Mouse (Mus musculus): ENCODE measurements at regions not wholly inside any gene's neighbourhood (a gene's known extent, or its start where the extent isn't known, plus 50 kb on each side); places are given as distances from the start of the nearest gene placed in this dataset.

DNA sequence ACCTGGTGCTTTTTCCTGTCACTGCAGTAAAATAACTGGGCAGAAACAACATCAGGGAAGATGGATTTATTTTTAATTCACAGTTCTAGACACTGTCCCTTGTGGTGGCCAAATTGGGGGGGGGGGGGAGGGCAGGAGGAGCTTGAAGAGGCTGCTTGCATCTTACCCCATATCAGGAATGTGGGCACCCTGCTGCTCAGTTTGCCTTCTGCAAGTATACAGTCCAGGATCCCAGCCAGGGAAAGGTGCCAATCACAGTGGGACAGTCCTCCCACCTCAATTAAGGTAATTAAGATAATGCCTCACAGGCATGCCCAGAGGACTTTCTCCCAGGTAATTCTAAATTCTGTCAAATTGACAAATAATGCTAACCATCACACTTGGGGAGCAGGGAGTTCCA lies 179.2 kb upstream of the Zmiz1 start:
- ATAC-seq (replicated peaks; ENCODE audit: low FRiP score, low read depth) (no peak), DNase-seq (ENCODE audit: low spot score) (no peak)
- Histone ChIP-seq H3K9ac (ENCODE audit: low read depth, low read length) (no peak overlapping the region), H3K4me1 (replicated peaks; ENCODE audit: insufficient read depth, low read length) (no peaks in the 10 kb centered on the region), H3K36me3 (ENCODE audit: insufficient read depth, low read length) (no peaks in the 10 kb centered on the region), H3K27ac (no peak overlapping the region), H3K4me2 (ENCODE audit: low read length) (no peak overlapping the region), H3K9me3 (replicated peaks; ENCODE audit: low read length) (no peaks in the 10 kb centered on the region), H3K27me3 (ENCODE audit: insufficient read depth, low read length) (no peaks in the 10 kb centered on the region), H3K4me3 (replicated peaks; ENCODE audit: low read depth, low read length) (no peak overlapping the region)
- TF ChIP-seq CTCF (IDR thresholded peaks at IDR 0.05; ENCODE audit: low read depth): no peak

DNA sequence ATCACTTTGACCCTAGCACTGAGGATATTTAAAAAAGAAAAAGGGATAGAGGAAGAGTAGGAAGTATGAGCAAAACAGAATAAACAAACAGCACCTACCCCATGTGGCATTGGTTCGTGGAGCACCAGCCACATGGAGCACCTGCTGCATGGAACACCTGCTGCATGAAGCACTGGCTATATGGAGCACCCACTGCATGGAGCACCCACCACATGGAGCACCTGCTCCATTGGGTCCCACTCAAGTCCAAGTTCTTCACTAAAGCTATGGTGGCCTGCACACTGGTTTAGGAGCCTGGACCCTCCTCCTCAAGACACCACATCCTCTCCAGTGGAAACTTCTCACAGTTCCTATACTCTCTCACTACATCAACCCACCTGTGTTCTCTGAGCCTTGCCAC lies 166.4 kb upstream of the Zmiz1 start:
- H3K9ac ChIP-seq (ENCODE audit: low read depth, low read length): no peak overlapping the region
- no peaks in the 10 kb centered on the region for H3K9me3 ChIP-seq (replicated peaks; ENCODE audit: low read length)
- TF ChIP-seq CTCF (IDR thresholded peaks at IDR 0.05; ENCODE audit: low read depth): no peak
- ATAC-seq (replicated peaks; ENCODE audit: low FRiP score, low read depth) (no peak), DNase-seq (ENCODE audit: low spot score) (no peak)
- H3K4me1 ChIP-seq (replicated peaks; ENCODE audit: insufficient read depth, low read length): no peaks in the 10 kb centered on the region
- H3K36me3 ChIP-seq (ENCODE audit: insufficient read depth, low read length): no peaks in the 10 kb centered on the region
- H3K27me3 ChIP-seq (ENCODE audit: insufficient read depth, low read length): no peaks in the 10 kb centered on the region
- WGBS: 77% methylated on average over 1 of the region's 1 CpGs
- no peak overlapping the region for H3K27ac ChIP-seq
- no peak overlapping the region for H3K4me2 ChIP-seq (ENCODE audit: low read length)
- no peak overlapping the region for H3K4me3 ChIP-seq (replicated peaks; ENCODE audit: low read depth, low read length)

DNA sequence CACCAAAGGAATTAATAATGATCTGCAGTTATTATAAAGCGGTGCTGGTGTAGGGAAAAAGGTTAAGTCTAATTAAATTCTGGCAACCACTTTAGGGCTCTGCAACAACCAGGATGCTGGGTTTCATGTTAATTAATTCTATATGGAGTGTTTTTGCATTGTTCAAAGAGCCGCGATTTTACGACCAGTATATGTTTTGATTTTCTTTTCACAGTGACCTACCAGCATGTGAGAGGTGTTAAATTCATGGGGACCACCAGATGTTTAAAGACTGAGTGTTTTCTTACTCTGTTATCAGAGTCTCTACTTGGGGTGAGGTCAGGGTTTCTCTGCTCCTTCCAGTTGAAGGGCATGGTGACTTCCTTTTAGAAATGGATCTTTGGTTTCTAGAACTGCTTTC lies 164.8 kb upstream of the Zmiz1 start:
- no peak overlapping the region for H3K4me2 ChIP-seq (ENCODE audit: low read length)
- H3K4me3 ChIP-seq (replicated peaks; ENCODE audit: low read depth, low read length): no peak overlapping the region
- H3K9me3 ChIP-seq (replicated peaks; ENCODE audit: low read length): no peaks in the 10 kb centered on the region
- DNase-seq (ENCODE audit: low spot score) (no peak), ATAC-seq (replicated peaks; ENCODE audit: low FRiP score, low read depth) (no peak)
- WGBS: 33% methylated on average over 4 of the region's 4 CpGs
- H3K9ac ChIP-seq (ENCODE audit: low read depth, low read length): no peak overlapping the region
- H3K4me1 ChIP-seq (replicated peaks; ENCODE audit: insufficient read depth, low read length): no peaks in the 10 kb centered on the region
- no peak overlapping the region for H3K27ac ChIP-seq
- TF ChIP-seq CTCF (IDR thresholded peaks at IDR 0.05; ENCODE audit: low read depth): no peak
- no peaks in the 10 kb centered on the region for H3K27me3 ChIP-seq (ENCODE audit: insufficient read depth, low read length)
- no peaks in the 10 kb centered on the region for H3K36me3 ChIP-seq (ENCODE audit: insufficient read depth, low read length)

DNA sequence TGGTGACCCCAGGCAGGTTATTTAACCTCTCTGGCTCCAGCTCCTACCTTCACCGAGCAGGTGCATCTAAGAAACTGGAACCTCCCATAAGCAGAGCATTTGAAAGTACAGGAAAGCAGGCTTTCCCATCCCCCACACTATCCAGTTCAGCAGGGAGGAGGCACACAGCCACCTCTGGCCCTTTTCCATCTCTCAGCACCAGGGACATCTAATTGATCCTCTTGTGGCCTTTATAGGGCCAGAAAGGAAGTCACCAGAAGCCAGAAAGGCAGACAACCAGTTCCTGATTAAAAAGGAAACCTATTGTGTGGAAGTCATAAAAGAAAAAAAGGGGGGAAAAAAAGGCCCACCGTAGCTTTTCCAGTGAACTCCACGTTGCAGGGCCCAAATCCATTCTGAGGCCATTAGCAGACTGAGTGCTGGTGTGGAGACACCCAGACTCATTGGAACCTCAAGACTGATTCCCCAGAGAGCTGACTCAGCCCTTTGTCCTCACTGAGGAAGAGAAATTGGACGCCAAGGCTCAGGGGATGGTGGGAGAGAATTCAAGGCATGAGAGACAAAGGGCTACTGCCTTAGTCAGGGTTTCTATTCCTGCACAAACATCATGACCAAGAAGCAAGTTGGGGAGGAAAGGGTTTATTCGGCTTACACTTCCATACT lies 163.2 kb upstream of the Zmiz1 start:
- Histone ChIP-seq H3K9me3 (replicated peaks; ENCODE audit: low read length) (no peaks in the 10 kb centered on the region), H3K36me3 (ENCODE audit: insufficient read depth, low read length) (no peaks in the 10 kb centered on the region), H3K27ac (no peak overlapping the region), H3K4me2 (ENCODE audit: low read length) (no peak overlapping the region), H3K4me3 (replicated peaks; ENCODE audit: low read depth, low read length) (no peak overlapping the region), H3K4me1 (replicated peaks; ENCODE audit: insufficient read depth, low read length) (no peaks in the 10 kb centered on the region), H3K27me3 (ENCODE audit: insufficient read depth, low read length) (no peaks in the 10 kb centered on the region), H3K9ac (ENCODE audit: low read depth, low read length) (no peak overlapping the region)
- no peak for TF ChIP-seq CTCF (IDR thresholded peaks at IDR 0.05; ENCODE audit: low read depth)
- ATAC-seq (replicated peaks; ENCODE audit: low FRiP score, low read depth) (no peak), DNase-seq (ENCODE audit: low spot score) (no peak)
- 60% methylated on average over 4 of the region's 5 CpGs for WGBS

DNA sequence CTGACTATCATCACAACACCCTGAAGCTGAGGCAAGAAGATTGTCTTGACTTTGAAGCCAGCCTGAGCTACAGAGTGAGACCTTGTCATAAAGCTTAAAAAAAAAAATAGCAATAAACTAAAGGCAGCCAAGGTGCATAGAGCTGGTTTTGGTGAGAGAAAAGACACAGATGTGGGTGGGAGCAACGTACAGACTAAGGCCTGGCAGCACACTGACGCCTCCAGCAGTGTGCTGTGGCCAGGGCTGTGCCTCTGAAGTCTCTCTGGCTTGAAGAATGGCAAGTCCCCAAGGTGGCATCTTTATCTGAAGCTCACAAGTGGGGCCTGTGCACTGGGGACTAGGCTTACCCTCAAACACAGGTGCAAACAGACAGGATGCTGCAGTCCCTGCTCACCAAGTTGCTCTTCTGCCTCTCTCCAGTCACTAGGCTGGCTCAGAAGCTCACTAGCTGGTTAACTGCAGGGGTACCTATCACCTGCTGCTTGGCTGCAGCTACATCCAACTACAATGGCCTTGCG lies 159.3 kb upstream of the Zmiz1 start:
- Histone ChIP-seq H3K4me2 (ENCODE audit: low read length) (no peak overlapping the region), H3K4me1 (replicated peaks; ENCODE audit: insufficient read depth, low read length) (no peaks in the 10 kb centered on the region), H3K9me3 (replicated peaks; ENCODE audit: low read length) (no peaks in the 10 kb centered on the region), H3K27ac (no peak overlapping the region), H3K27me3 (ENCODE audit: insufficient read depth, low read length) (no peaks in the 10 kb centered on the region), H3K9ac (ENCODE audit: low read depth, low read length) (no peak overlapping the region), H3K4me3 (replicated peaks; ENCODE audit: low read depth, low read length) (no peak overlapping the region), H3K36me3 (ENCODE audit: insufficient read depth, low read length) (no peaks in the 10 kb centered on the region)
- no peak for ATAC-seq (replicated peaks; ENCODE audit: low FRiP score, low read depth)
- no peak for TF ChIP-seq CTCF (IDR thresholded peaks at IDR 0.05; ENCODE audit: low read depth)
- WGBS: 91% methylated on average over 3 of the region's 3 CpGs
- no peak for DNase-seq (ENCODE audit: low spot score)

DNA sequence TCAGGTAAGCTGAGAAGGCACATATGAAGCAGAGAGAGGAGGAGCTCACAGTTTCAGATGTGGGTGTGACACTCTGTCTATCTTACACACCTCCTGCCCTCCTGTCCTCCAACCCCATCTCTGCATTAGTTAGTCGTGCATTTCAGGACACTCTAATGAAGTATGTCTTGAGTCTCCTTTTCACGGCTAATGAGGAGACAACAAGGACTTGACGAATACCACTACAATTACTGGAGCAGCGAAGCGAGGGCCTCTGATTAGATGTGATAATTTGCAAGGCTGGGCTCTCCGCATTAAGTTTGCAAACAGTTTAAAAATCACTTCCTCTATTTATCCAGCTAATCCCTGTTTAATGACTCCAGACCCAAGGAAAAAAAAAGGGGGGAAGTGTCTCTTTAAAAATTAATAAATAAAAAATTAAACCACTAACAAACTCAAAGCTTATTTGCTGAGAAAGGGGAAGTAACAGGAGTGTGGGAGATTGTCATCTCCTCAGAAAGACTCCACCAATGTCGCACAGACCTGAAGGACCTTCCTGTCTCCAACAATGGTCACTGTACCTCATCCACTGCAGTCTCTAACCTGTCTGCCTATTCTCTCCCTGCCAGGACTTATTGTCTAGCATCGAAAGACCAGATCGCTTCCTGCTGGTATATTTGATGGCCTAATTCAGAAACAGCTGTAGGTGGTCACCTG lies 157.5 kb upstream of the Zmiz1 start:
- no peak for DNase-seq (ENCODE audit: low spot score)
- WGBS: 50% methylated on average over 9 of the region's 9 CpGs
- no peak overlapping the region for H3K4me2 ChIP-seq (ENCODE audit: low read length)

More for the DNA sequence above, 157.5 kb upstream of the Zmiz1 start:
- H3K9me3 ChIP-seq (replicated peaks; ENCODE audit: low read length): no peaks in the 10 kb centered on the region
- no peaks in the 10 kb centered on the region for H3K36me3 ChIP-seq (ENCODE audit: insufficient read depth, low read length)
- H3K27me3 ChIP-seq (ENCODE audit: insufficient read depth, low read length): no peaks in the 10 kb centered on the region
- no peak for TF ChIP-seq CTCF (IDR thresholded peaks at IDR 0.05; ENCODE audit: low read depth)
- H3K27ac ChIP-seq: no peak overlapping the region
- H3K4me1 ChIP-seq (replicated peaks; ENCODE audit: insufficient read depth, low read length): no peaks in the 10 kb centered on the region
- no peak overlapping the region for H3K4me3 ChIP-seq (replicated peaks; ENCODE audit: low read depth, low read length)
- ATAC-seq (replicated peaks; ENCODE audit: low FRiP score, low read depth): no peak
- H3K9ac ChIP-seq (ENCODE audit: low read depth, low read length): no peak overlapping the region
